Mouse (Mus musculus): ENCODE results near the gene Olfr1243. TPM values are rescaled to one million over a fixed set of nuclear protein-coding genes. Genes with fewer than 3 reads are reported as not detected.
A peak's percentile ranks its signal among the peaks of the same experiment; 100 is the strongest.
"Not testable (repeated sequence)": the region's sequence is repeated elsewhere in the genome, so short reads cannot be mapped to it uniquely, and the experiment has no call there.

Gene Olfr1243
- polyA plus RNA-seq (2015; fragmentation: Nextera tagmentation; extraction: Ambion mirVana) = not detected in 2 replicates

DNA sequence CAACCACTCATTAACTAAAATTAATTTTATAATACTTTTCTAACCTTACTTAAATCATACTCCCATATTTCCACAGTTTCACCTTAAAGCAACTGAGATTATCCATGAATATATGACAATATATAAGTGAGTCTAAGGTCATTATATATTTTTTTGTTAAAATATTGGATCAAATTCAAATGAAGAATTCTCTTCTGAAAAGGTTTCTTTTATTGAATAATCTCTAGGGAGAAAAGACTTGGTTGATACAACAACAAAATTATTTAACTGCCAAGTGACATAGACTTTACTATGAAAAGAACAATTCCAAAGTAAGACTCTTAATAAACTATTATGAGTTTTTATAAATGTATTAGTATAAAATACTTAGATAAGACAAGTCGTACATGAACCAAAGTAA lies at the start of gene Olfr1243:
Olfr1243 (minus strand) TSS at position 101 of the 400 bp plus-strand sequence.
- H3K27ac ChIP-seq (ENCODE audit: low read length) = no peak within 1 kb of the TSS
- no peaks in the 10 kb centered on the region for H3K27me3 ChIP-seq (ENCODE audit: control insufficient read depth, insufficient read depth, low read depth, low read length)
- 82% methylated on average over 1 of the region's 1 CpGs for WGBS
- no peaks in the 10 kb centered on the region for H3K36me3 ChIP-seq (ENCODE audit: control insufficient read depth, insufficient read depth, low read length)
- H3K9me3 ChIP-seq (replicated peaks; ENCODE audit: control insufficient read depth, low read length, poor library complexity, severe bottlenecking) = no peaks in the 10 kb centered on the region
- H3K4me1 ChIP-seq (ENCODE audit: control insufficient read depth, insufficient read depth, low read length) = no peaks in the 10 kb centered on the region
- H3K4me3 ChIP-seq (ENCODE audit: low read depth, low read length) = no peak within 1 kb of the TSS
- no peak for ATAC-seq
- no peak within 1 kb of the TSS for H3K4me2 ChIP-seq (ENCODE audit: low read length)
- H3K9ac ChIP-seq (ENCODE audit: low read depth, low read length) = no peak within 1 kb of the TSS

DNA sequence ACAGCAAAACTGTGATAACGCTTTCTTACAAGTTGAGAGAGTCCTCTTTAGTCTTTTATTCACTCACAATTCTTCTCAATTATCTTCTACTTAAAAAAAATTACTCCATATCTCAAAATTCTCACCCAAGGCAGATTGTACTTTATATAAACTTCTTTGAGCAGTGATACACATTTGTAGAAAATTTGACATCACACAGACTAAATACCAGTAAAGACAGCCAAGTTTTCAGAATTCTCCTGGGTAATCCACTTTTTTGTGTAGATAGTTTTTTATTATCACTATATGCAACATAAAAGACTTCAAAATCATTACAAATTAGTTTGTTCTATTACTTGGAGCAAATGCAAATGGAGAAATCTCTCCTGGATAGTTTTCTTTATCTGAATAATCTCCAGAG lies 47.1 kb upstream of the Olfr1243 start, which contains the start of gene Olfr1245:
Olfr1245 (minus strand) TSS at position 101 of the 400 bp plus-strand sequence.
- H3K27me3 ChIP-seq (ENCODE audit: control insufficient read depth, insufficient read depth, low read depth, low read length) = no peaks in the 10 kb centered on the region
- ATAC-seq = no peak
- H3K4me3 ChIP-seq (ENCODE audit: low read depth, low read length) = no peak within 1 kb of the TSS
- H3K9ac ChIP-seq (ENCODE audit: low read depth, low read length) = no peak within 1 kb of the TSS
- no peak within 1 kb of the TSS for H3K4me2 ChIP-seq (ENCODE audit: low read length)
- H3K4me1 ChIP-seq (ENCODE audit: control insufficient read depth, insufficient read depth, low read length) = no peaks in the 10 kb centered on the region
- no peaks in the 10 kb centered on the region for H3K36me3 ChIP-seq (ENCODE audit: control insufficient read depth, insufficient read depth, low read length)
- no peaks in the 10 kb centered on the region for H3K9me3 ChIP-seq (replicated peaks; ENCODE audit: control insufficient read depth, low read length, poor library complexity, severe bottlenecking)
- H3K27ac ChIP-seq (ENCODE audit: low read length) = no peak within 1 kb of the TSS
- WGBS = 87% methylated on average over 1 of the region's 1 CpGs

GRCm38 (mm10) chr2:89562706-89563105 lies 31.4 kb upstream of the Olfr1243 start:
- H3K36me3 ChIP-seq (ENCODE audit: control insufficient read depth, insufficient read depth, low read length); ATAC-seq; H3K4me3 ChIP-seq (ENCODE audit: low read depth, low read length); H3K4me1 ChIP-seq (ENCODE audit: control insufficient read depth, insufficient read depth, low read length); H3K4me2 ChIP-seq (ENCODE audit: low read length); H3K27ac ChIP-seq (ENCODE audit: low read length); H3K9me3 ChIP-seq (replicated peaks; ENCODE audit: control insufficient read depth, low read length, poor library complexity, severe bottlenecking); H3K9ac ChIP-seq (ENCODE audit: low read depth, low read length); H3K27me3 ChIP-seq (ENCODE audit: control insufficient read depth, insufficient read depth, low read depth, low read length): not testable (repeated sequence)
- 44% methylated on average over 2 of the region's 2 CpGs for WGBS

DNA sequence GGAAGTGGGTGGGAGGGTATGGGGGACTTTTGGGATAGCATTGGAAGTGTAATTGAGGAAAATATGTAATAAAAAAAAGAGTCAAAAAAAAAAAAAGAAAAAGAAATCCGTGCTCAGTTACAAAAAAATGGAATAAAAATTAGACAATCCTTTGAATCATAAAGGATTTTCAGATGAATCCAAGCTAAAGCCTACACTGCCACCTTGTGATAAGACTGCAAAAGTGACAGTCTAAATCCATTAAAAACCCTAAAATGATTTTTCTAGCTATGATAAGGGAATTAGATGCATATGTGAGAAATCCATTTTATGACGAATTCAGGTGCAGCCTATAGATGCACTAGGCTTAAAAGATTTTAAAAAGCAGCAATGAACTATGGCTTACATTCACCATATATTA lies 13.2 kb upstream of the Olfr1243 start:
- no peak overlapping the region for H3K4me2 ChIP-seq (ENCODE audit: low read length)
- 42% methylated on average over 2 of the region's 2 CpGs for WGBS
- no peaks in the 10 kb centered on the region for H3K9me3 ChIP-seq (replicated peaks; ENCODE audit: control insufficient read depth, low read length, poor library complexity, severe bottlenecking)
- no peak overlapping the region for H3K4me3 ChIP-seq (ENCODE audit: low read depth, low read length)
- no peaks in the 10 kb centered on the region for H3K4me1 ChIP-seq (ENCODE audit: control insufficient read depth, insufficient read depth, low read length)
- no peak overlapping the region for H3K9ac ChIP-seq (ENCODE audit: low read depth, low read length)
- no peaks in the 10 kb centered on the region for H3K36me3 ChIP-seq (ENCODE audit: control insufficient read depth, insufficient read depth, low read length)
- no peak overlapping the region for H3K27ac ChIP-seq (ENCODE audit: low read length)
- no peaks in the 10 kb centered on the region for H3K27me3 ChIP-seq (ENCODE audit: control insufficient read depth, insufficient read depth, low read depth, low read length)
- 0 out of 2 replicates have a peak, but pooled peaks have one; percentile 36 for ATAC-seq

- Histone ChIP-seq H3K9ac (ENCODE audit: low read depth, low read length) (no peak overlapping the region), H3K27ac (ENCODE audit: low read length) (no peak overlapping the region), H3K4me1 (ENCODE audit: control insufficient read depth, insufficient read depth, low read length) (no peaks in the 10 kb centered on the region), H3K27me3 (ENCODE audit: control insufficient read depth, insufficient read depth, low read depth, low read length) (no peaks in the 10 kb centered on the region), H3K4me2 (ENCODE audit: low read length) (no peak overlapping the region), H3K4me3 (ENCODE audit: low read depth, low read length) (no peak overlapping the region), H3K36me3 (ENCODE audit: control insufficient read depth, insufficient read depth, low read length) (no peaks in the 10 kb centered on the region), H3K9me3 (replicated peaks; ENCODE audit: control insufficient read depth, low read length, poor library complexity, severe bottlenecking) (no peaks in the 10 kb centered on the region)
- 79% methylated on average over 1 of the region's 1 CpGs for WGBS
- no peak for ATAC-seq
Observed at GRCm38 (mm10) chr2:89539923-89540322, 8.6 kb upstream of the Olfr1243 start.

DNA sequence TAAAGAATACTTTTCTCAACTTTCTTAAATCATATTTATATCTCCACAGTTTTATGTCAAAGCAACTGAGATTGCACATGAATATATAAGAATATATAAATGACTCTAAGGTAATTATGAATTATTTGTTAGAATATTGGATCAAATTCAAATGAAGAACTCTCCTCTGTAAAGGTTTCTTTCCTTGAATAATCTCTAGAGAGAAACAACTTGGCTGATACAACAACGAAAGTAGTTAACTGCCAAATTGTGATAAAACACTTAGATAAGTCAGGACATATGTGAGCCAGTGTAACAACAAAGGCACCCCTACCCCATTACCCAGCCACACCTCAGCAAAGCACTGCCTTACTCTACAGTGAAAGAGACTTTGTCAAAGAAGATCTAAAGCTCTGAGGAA lies 33.1 kb downstream of the Olfr1243 start, which contains the start of gene Olfr1242:
Olfr1242 (minus strand) TSS at position 101 of the 400 bp plus-strand sequence.
- no peaks in the 10 kb centered on the region for H3K27me3 ChIP-seq (ENCODE audit: control insufficient read depth, insufficient read depth, low read depth, low read length)
- WGBS = 93% methylated on average over 1 of the region's 1 CpGs
- H3K9me3 ChIP-seq (replicated peaks; ENCODE audit: control insufficient read depth, low read length, poor library complexity, severe bottlenecking) = no peaks in the 10 kb centered on the region
- ATAC-seq = no peak
- no peaks in the 10 kb centered on the region for H3K4me1 ChIP-seq (ENCODE audit: control insufficient read depth, insufficient read depth, low read length)
- H3K9ac ChIP-seq (ENCODE audit: low read depth, low read length) = no peak within 1 kb of the TSS
- no peak within 1 kb of the TSS for H3K4me2 ChIP-seq (ENCODE audit: low read length)
- no peak within 1 kb of the TSS for H3K27ac ChIP-seq (ENCODE audit: low read length)
- no peak within 1 kb of the TSS for H3K4me3 ChIP-seq (ENCODE audit: low read depth, low read length)
- H3K36me3 ChIP-seq (ENCODE audit: control insufficient read depth, insufficient read depth, low read length) = no peaks in the 10 kb centered on the region

- H3K9ac ChIP-seq (ENCODE audit: low read depth, low read length) = no peak within 1 kb of the TSS
- no peaks in the 10 kb centered on the region for H3K4me1 ChIP-seq (ENCODE audit: control insufficient read depth, insufficient read depth, low read length)
- H3K27me3 ChIP-seq (ENCODE audit: control insufficient read depth, insufficient read depth, low read depth, low read length) = no peaks in the 10 kb centered on the region
- H3K4me2 ChIP-seq (ENCODE audit: low read length) = no peak within 1 kb of the TSS
- H3K27ac ChIP-seq (ENCODE audit: low read length) = no peak within 1 kb of the TSS
- no peaks in the 10 kb centered on the region for H3K9me3 ChIP-seq (replicated peaks; ENCODE audit: control insufficient read depth, low read length, poor library complexity, severe bottlenecking)
- no peaks in the 10 kb centered on the region for H3K36me3 ChIP-seq (ENCODE audit: control insufficient read depth, insufficient read depth, low read length)
- no peak for ATAC-seq
- H3K4me3 ChIP-seq (ENCODE audit: low read depth, low read length) = no peak within 1 kb of the TSS
Observed at GRCm38 (mm10) chr2:89487026-89487425, 44.3 kb downstream of the Olfr1243 start, which contains the start of gene Olfr1241. Gene Olfr1241, minus strand, starts transcription at chr2:89487126.

Other genes starting within 250 kb of the Olfr1243 start
- not detected in 2 replicates for gene Olfr1229, start 243.5 kb downstream of the Olfr1243 start, polyA plus RNA-seq (2015; fragmentation: Nextera tagmentation; extraction: Ambion mirVana)
- gene Olfr1230, start 234.2 kb downstream of the Olfr1243 start, polyA plus RNA-seq (2015; fragmentation: Nextera tagmentation; extraction: Ambion mirVana) = not detected in 2 replicates
- gene Olfr1231, start 224.4 kb downstream of the Olfr1243 start, polyA plus RNA-seq (2015; fragmentation: Nextera tagmentation; extraction: Ambion mirVana) = not detected in 2 replicates
- gene Olfr1232, start 201.8 kb downstream of the Olfr1243 start, polyA plus RNA-seq (2015; fragmentation: Nextera tagmentation; extraction: Ambion mirVana) = not detected in 2 replicates
- not detected in 2 replicates for gene Olfr1233, start 189.1 kb downstream of the Olfr1243 start, polyA plus RNA-seq (2015; fragmentation: Nextera tagmentation; extraction: Ambion mirVana)
- gene Olfr1234, start 166.6 kb downstream of the Olfr1243 start, polyA plus RNA-seq (2015; fragmentation: Nextera tagmentation; extraction: Ambion mirVana) = not detected in 2 replicates
- gene Olfr1238, start 121.8 kb downstream of the Olfr1243 start, polyA plus RNA-seq (2015; fragmentation: Nextera tagmentation; extraction: Ambion mirVana) = not detected in 2 replicates
- gene Olfr1239, start 111.1 kb downstream of the Olfr1243 start, polyA plus RNA-seq (2015; fragmentation: Nextera tagmentation; extraction: Ambion mirVana) = not detected in 2 replicates
- not detected in 2 replicates for gene Olfr1240, start 88.5 kb downstream of the Olfr1243 start, polyA plus RNA-seq (2015; fragmentation: Nextera tagmentation; extraction: Ambion mirVana)
- not detected in 2 replicates for gene Olfr1241, start 44.4 kb downstream of the Olfr1243 start, polyA plus RNA-seq (2015; fragmentation: Nextera tagmentation; extraction: Ambion mirVana)
- gene Olfr1242, start 33.2 kb downstream of the Olfr1243 start, polyA plus RNA-seq (2015; fragmentation: Nextera tagmentation; extraction: Ambion mirVana) = not detected in 2 replicates
- not detected in 2 replicates for gene Olfr1245, start 47.0 kb upstream of the Olfr1243 start, polyA plus RNA-seq (2015; fragmentation: Nextera tagmentation; extraction: Ambion mirVana)
- not detected in 2 replicates for gene Olfr1246, start 61.7 kb upstream of the Olfr1243 start, polyA plus RNA-seq (2015; fragmentation: Nextera tagmentation; extraction: Ambion mirVana)
- gene Olfr1247, start 82.6 kb upstream of the Olfr1243 start, polyA plus RNA-seq (2015; fragmentation: Nextera tagmentation; extraction: Ambion mirVana) = not detected in 2 replicates
- gene Olfr1248, start 86.8 kb upstream of the Olfr1243 start, polyA plus RNA-seq (2015; fragmentation: Nextera tagmentation; extraction: Ambion mirVana) = not detected in 2 replicates
- gene Olfr1249, start 103.5 kb upstream of the Olfr1243 start, polyA plus RNA-seq (2015; fragmentation: Nextera tagmentation; extraction: Ambion mirVana) = not detected in 2 replicates
- not detected in 2 replicates for gene Olfr1250, start 130.0 kb upstream of the Olfr1243 start, polyA plus RNA-seq (2015; fragmentation: Nextera tagmentation; extraction: Ambion mirVana)
- not detected in 2 replicates for gene Olfr1251, start 140.4 kb upstream of the Olfr1243 start, polyA plus RNA-seq (2015; fragmentation: Nextera tagmentation; extraction: Ambion mirVana)
- gene Olfr1252, start 193.5 kb upstream of the Olfr1243 start, polyA plus RNA-seq (2015; fragmentation: Nextera tagmentation; extraction: Ambion mirVana) = not detected in 2 replicates
- not detected in 2 replicates for gene Olfr1253, start 225.6 kb upstream of the Olfr1243 start, polyA plus RNA-seq (2015; fragmentation: Nextera tagmentation; extraction: Ambion mirVana)

Measured in midbrain, embryonic 16.5 days (tissue).